Mouse (Mus musculus) heart, embryonic 11.5 days (tissue): ENCODE results near the gene Sdf2. TPM values are rescaled to one million over a fixed set of nuclear protein-coding genes. Genes with fewer than 3 reads are reported as not detected.

Source experiments
- polyA plus RNA-seq: library from polyadenylated mRNA; unstranded; fragments of >200 nt; fragmentation: Nextera tagmentation; extraction: Ambion mirVana; gene quantifications from 2 replicates; pipeline ENCODE4 v1.2.1, GENCODE M21; 2014

Gene Sdf2
- polyA plus RNA-seq, 1 experiment from 2014 or later: 55.1 TPM

Other genes starting within 250 kb of the Sdf2 start
- 12.3 and 15.8 TPM in 2 replicates for gene Dhrs13, start 213.5 kb upstream of the Sdf2 start, polyA plus RNA-seq
- gene Flot2, start 207.8 kb upstream of the Sdf2 start, polyA plus RNA-seq: 62.0 and 67.1 TPM in 2 replicates
- gene Eral1, start 165.4 kb upstream of the Sdf2 start, polyA plus RNA-seq: 25.6 and 27.0 TPM in 2 replicates
- gene Fam222b, start 151.1 kb upstream of the Sdf2 start, polyA plus RNA-seq: 22.4 and 26.9 TPM in 2 replicates
- gene Traf4, start 80.2 kb upstream of the Sdf2 start, polyA plus RNA-seq: 34.2 and 38.4 TPM in 2 replicates
- 9.9 and 10.6 TPM in 2 replicates for gene Nek8, start 69.1 kb upstream of the Sdf2 start, polyA plus RNA-seq
- gene Tlcd1, start 69.0 kb upstream of the Sdf2 start, polyA plus RNA-seq: 16.1 and 16.3 TPM in 2 replicates
- gene Rpl23a, start 62.2 kb upstream of the Sdf2 start, polyA plus RNA-seq: 1,064 and 1,178 TPM in 2 replicates
- gene Rab34, start 57.3 kb upstream of the Sdf2 start, polyA plus RNA-seq: 62.2 and 62.5 TPM in 2 replicates
- 4.2 TPM in 2 replicates for gene Proca1, start 52.4 kb upstream of the Sdf2 start, polyA plus RNA-seq
- gene Supt6, start 241 bp downstream of the Sdf2 start, polyA plus RNA-seq: 15.2 and 22.2 TPM in 2 replicates
- 69.4 and 86.5 TPM in 2 replicates for gene 2610507B11Rik, start 16.0 kb downstream of the Sdf2 start, polyA plus RNA-seq
- gene BC030499, start 45.1 kb downstream of the Sdf2 start, polyA plus RNA-seq: 0.17 TPM in 1 of 2 replicates, not detected in the other
- gene Spag5, start 55.8 kb downstream of the Sdf2 start, polyA plus RNA-seq: 31.7 and 32.8 TPM in 2 replicates
- 11.2 and 12.4 TPM in 2 replicates for gene Aldoc, start 77.2 kb downstream of the Sdf2 start, polyA plus RNA-seq
- gene Pigs, start 82.7 kb downstream of the Sdf2 start, polyA plus RNA-seq: 58.7 and 61.8 TPM in 2 replicates
- 44.9 and 48.1 TPM in 2 replicates for gene Unc119, start 97.7 kb downstream of the Sdf2 start, polyA plus RNA-seq
- gene Foxn1, start 140.8 kb downstream of the Sdf2 start, polyA plus RNA-seq: 0.07 and 0.29 TPM in 2 replicates
- gene Slc13a2, start 176.5 kb downstream of the Sdf2 start, polyA plus RNA-seq: not detected in 2 replicates
- 7.8 and 8.0 TPM in 2 replicates for gene Slc46a1, start 220.0 kb downstream of the Sdf2 start, polyA plus RNA-seq